Mouse (Mus musculus) midbrain, embryonic 10.5 days (tissue): ENCODE data around the gene Pnisr. TPM values are rescaled to one million over a fixed set of nuclear protein-coding genes. Genes with fewer than 3 reads are reported as not detected.

ENCODE experiments used
- DNase-seq: peaks from one replicate; pipeline ENCODE4 v3.0.0-alpha.2; 2017; ENCODE audit warnings: low spot score
- H3K27ac ChIP-seq: fragments of 300-500 bp; sonication (generic); replicated peaks from 2 replicates; pipeline ENCODE4 v1.5.1; 2016; ENCODE audit warnings: mild to moderate bottlenecking
- H3K27me3 ChIP-seq: fragments of 300-500 bp; sonication (generic); 2 replicates; pipeline ENCODE4 v1.6.1; 2016; ENCODE audit warnings: low read depth, mild to moderate bottlenecking; ENCODE audit not compliant: poor library complexity, severe bottlenecking
- H3K36me3 ChIP-seq: fragments of 300-500 bp; sonication (generic); 2 replicates; pipeline ENCODE4 v1.6.1; 2016; ENCODE audit warnings: mild to moderate bottlenecking, moderate library complexity
- H3K4me1 ChIP-seq: fragments of 300-500 bp; sonication (generic); 2 replicates; pipeline ENCODE4 v1.6.1; 2016
- H3K4me3 ChIP-seq: fragments of 300-500 bp; sonication (generic); 2 replicates; pipeline ENCODE4 v1.5.1; 2016; ENCODE audit warnings: mild to moderate bottlenecking, moderate library complexity
- H3K9me3 ChIP-seq: fragments of 300-500 bp; sonication (generic); replicated peaks from 2 replicates; pipeline ENCODE4 v1.6.1; 2016; ENCODE audit warnings: mild to moderate bottlenecking
- WGBS: fragments of 180-500 bp; shearing (Covaris S2); methylation state at CpG from one replicate; pipeline ENCODE4 v1.1.7; 2016; 5-methylcytosine and 5-hydroxymethylcytosine counted together
- polyA plus RNA-seq: library from polyadenylated mRNA; unstranded; fragments of >200 nt; fragmentation: Nextera tagmentation; extraction: Ambion mirVana; gene quantifications from 2 replicates; pipeline ENCODE4 v1.2.1, GENCODE M21; 2016

The Pnisr gene
- polyA plus RNA-seq, 1 experiment from 2014 or later, result 144 TPM

DNA sequence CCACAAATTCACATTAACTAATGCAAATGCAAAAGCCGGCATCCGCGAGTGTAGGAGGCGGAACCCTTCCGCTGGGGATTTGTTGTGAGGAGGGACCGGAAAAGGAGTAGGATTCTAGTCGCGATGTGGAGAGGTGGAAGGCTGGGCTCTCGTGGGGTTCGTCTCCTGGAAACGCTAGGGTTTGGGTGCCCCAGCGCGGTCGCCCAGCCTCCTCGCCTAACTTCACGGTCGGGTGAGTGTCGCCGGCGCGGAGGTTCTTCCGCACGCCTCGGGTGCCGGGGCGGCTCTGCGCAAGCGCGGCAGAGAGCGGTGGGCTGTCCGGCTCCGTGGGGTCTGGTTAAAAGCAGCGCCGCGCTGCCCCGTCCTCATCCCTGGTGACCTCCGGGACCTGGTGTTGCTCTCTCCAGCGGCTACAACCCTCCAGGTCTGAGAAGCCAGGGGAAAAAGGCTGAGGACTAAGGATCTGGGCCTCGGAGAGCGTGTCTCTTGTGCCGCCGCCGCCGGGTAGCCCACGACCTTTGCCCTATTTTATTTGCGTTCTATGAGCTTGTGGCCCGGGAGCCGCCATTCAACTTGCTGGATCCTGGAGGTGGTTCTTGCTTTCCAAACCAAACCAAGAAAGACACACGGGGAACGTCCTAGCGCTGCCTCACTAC lies 32.3 kb downstream of the Pnisr start, which contains the start of gene Coq3:
Coq3 (plus strand) TSS at position 109 of the 656 bp plus-strand sequence.
- Histone ChIP-seq H3K27ac (peak within 1 kb of the TSS; percentile 94), H3K4me1 (peaks cover 6% of the 10 kb centered on the region; the same call in 1 of the 2 replicates), H3K36me3 (peaks cover 28% of the 10 kb centered on the region), H3K27me3 (no peaks in the 10 kb centered on the region), H3K9me3 (no peaks in the 10 kb centered on the region), H3K4me3 (peak within 1 kb of the TSS; percentile 71)
- peak; percentile 87 for DNase-seq
- under 1% methylated on average over 51 of the region's 51 CpGs for WGBS

DNA sequence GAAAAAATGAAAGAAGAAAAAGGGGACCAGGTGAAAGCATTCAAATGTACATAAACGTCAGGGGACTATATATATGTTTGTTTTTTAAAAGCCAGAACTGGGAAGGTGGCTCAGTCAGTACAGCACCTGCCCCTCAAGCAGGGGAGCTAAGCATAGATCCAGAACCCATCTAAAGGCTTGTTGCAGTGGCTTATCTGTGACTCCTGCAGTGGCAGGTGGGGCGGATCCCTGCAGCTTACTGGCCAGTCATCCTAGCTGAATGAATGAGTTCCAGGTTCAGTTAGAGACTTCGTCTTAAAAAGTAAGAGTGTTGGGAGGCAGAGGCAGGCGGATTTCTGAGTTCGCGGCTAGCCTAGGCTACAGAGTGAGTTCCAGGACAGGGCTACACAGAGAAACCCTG lies 35.4 kb downstream of the Pnisr start:
- no peak for DNase-seq

DNA sequence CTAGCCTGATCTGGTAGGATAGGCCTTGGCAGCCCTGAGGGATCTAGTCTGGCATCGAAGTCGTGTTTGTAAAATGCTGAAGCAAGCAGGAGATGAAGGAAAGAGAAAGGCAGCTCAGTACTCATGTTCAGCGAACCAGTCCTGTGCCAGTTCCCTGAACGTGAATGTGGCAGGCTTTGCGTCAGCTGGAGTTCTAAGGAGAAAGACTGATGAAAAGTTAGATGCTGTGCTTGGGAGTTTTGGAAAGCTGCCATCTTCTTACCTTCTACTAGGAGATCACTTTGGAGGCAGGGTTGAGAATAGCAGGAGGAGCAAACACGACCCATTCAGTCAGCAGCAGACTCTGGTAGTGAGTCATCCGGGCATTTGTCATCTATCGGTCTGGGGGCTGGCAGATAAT lies 38.4 kb downstream of the Pnisr start:
- 92% methylated on average over 8 of the region's 8 CpGs for WGBS
- no peaks in the 10 kb centered on the region for H3K27me3 ChIP-seq
- H3K4me1 ChIP-seq, result no peaks in the 10 kb centered on the region
- no peaks in the 10 kb centered on the region for H3K9me3 ChIP-seq
- H3K36me3 ChIP-seq, result no peaks in the 10 kb centered on the region
- H3K27ac ChIP-seq, result no peak overlapping the region
- no peak overlapping the region for H3K4me3 ChIP-seq
- DNase-seq, result no peak

More for the DNA sequence above, 35.4 kb downstream of the Pnisr start:
- no peak overlapping the region for H3K27ac ChIP-seq
- peaks cover 6% of the 10 kb centered on the region; the same call in 1 of the 2 replicates for H3K4me1 ChIP-seq
- H3K9me3 ChIP-seq, result no peaks in the 10 kb centered on the region
- H3K36me3 ChIP-seq, result no peaks in the 10 kb centered on the region; the same call in 1 of the 2 replicates
- no peak overlapping the region for H3K4me3 ChIP-seq
- H3K27me3 ChIP-seq, result no peaks in the 10 kb centered on the region
- 94% methylated on average over 6 of the region's 6 CpGs for WGBS

Other genes with a start within 250 kb of the Pnisr start
- 0.06 and 0.15 TPM in 2 replicates for gene Prdm13, start 161.6 kb upstream of the Pnisr start, polyA plus RNA-seq
- 67.5 and 67.9 TPM in 2 replicates for gene Ccnc, start 119.9 kb upstream of the Pnisr start, polyA plus RNA-seq
- gene Usp45, start 80.4 kb upstream of the Pnisr start, polyA plus RNA-seq, result 10.5 and 10.9 TPM in 2 replicates
- gene Tstd3, start 80.4 kb upstream of the Pnisr start, polyA plus RNA-seq, result 27.3 and 29.3 TPM in 2 replicates
- 11.7 and 12.0 TPM in 2 replicates for gene Coq3, start 32.1 kb downstream of the Pnisr start, polyA plus RNA-seq
- gene Faxc, start 83.7 kb downstream of the Pnisr start, polyA plus RNA-seq, result 9.6 and 13.3 TPM in 2 replicates